Mouse (Mus musculus): ENCODE data around the gene Asap3.

GRCm38 (mm10) chr4:136242728-136243127, 36.6 kb downstream of the Asap3 start:
- TF ChIP-seq POLR2A (IDR thresholded peaks at IDR 0.05; ENCODE audit: low read depth, low read length): no peak
- TF ChIP-seq CTCF (IDR thresholded peaks at IDR 0.05; ENCODE audit: borderline replicate concordance, insufficient read depth, low read length): no peak

Data from embryonic fibroblast, embryonic 13.5 days (primary cell).